Mouse (Mus musculus): ENCODE data around the gene Ankrd37. TPM values are rescaled to one million over a fixed set of nuclear protein-coding genes. Genes with fewer than 3 reads are reported as not detected.

The Ankrd37 gene
- total and polyA plus RNA-seq, 3 experiments, result 15.5 to 30.8 TPM; not detected in 1

- DNase-seq (ENCODE audit: low read depth, low spot score), result no peak
- Histone ChIP-seq H3K36me3 (ENCODE audit: control insufficient read depth in 1 of 2, insufficient read depth in 2 of 2, low read length in 2 of 2) (peaks cover 0 to 4% of the 10 kb centered on the region in 2 experiments; a peak in 2 of 4 replicates), H3K4me1 (ENCODE audit: control insufficient read depth in 1 of 2, insufficient read depth in 2 of 2, low read length in 2 of 2) (no peaks in the 10 kb centered on the region), H3K9me3 (replicated peaks; ENCODE audit: insufficient read depth, low read length) (no peaks in the 10 kb centered on the region), H3K9ac (ENCODE audit: control insufficient read depth, low read depth, low read length, poor library complexity, severe bottlenecking) (no peak overlapping the region), H3K27me3 (ENCODE audit: control insufficient read depth in 1 of 2, insufficient read depth in 2 of 2, low read length in 2 of 2) (no peaks in the 10 kb centered on the region), H3K27ac (ENCODE audit: control insufficient read depth, low read depth, low read length) (no peak overlapping the region), H3K4me3 (ENCODE audit: control insufficient read depth in 1 of 2, insufficient read depth in 1 of 2, low read depth in 2 of 2, low read length in 2 of 2) (no peak overlapping the region), H3K79me2 (ENCODE audit: control insufficient read depth, insufficient read depth, low read length, poor library complexity) (no peaks in the 10 kb centered on the region)
- TF ChIP-seq ZMIZ1 (IDR thresholded peaks at IDR 0.05; ENCODE audit: low read depth, low read length), result no peak
- no peak for TF ChIP-seq ELF1 (IDR thresholded peaks at IDR 0.05; ENCODE audit: low read depth, low read length)
- no peak for TF ChIP-seq TBP (IDR thresholded peaks at IDR 0.05; ENCODE audit: low read depth, low read length)
- TF ChIP-seq POLR2AphosphoS5 (IDR thresholded peaks at IDR 0.05; ENCODE audit: borderline replicate concordance, low read depth, low read length), result no peak
- no peak for TF ChIP-seq KAT2A (conservative IDR thresholded peaks at IDR 0.05; ENCODE audit: low read depth, low read length)
- TF ChIP-seq ZC3H11A (IDR thresholded peaks at IDR 0.05; ENCODE audit: low read depth, low read length), result no peak
- no peak for TF ChIP-seq SIN3A (IDR thresholded peaks at IDR 0.05; ENCODE audit: low read length)
- TF ChIP-seq NELFE (IDR thresholded peaks at IDR 0.05; ENCODE audit: low read depth, low read length), result no peak
- TF ChIP-seq JUND (IDR thresholded peaks at IDR 0.05; ENCODE audit: low read depth, low read length), result no peak
- no peak for TF ChIP-seq TAL1 (IDR thresholded peaks at IDR 0.05; ENCODE audit: low read length)
- TF ChIP-seq ZKSCAN1 (IDR thresholded peaks at IDR 0.05; ENCODE audit: low read depth, low read length), result no peak
- TF ChIP-seq MAZ (IDR thresholded peaks at IDR 0.05; ENCODE audit: low read depth, low read length), result no peak
- no peak for TF ChIP-seq MXI1 (IDR thresholded peaks at IDR 0.05; ENCODE audit: low read depth, low read length)
- no peak for TF ChIP-seq CTCF (IDR thresholded peaks at IDR 0.05 in 2 of 3, conservative IDR thresholded peaks at IDR 0.05 in 1 of 3; ENCODE audit: control insufficient read depth in 1 of 3, insufficient read depth in 1 of 3, low read depth in 2 of 3, low read length in 3 of 3, poor library complexity in 1 of 3, severe bottlenecking in 1 of 3)
- no peak for TF ChIP-seq MAX (IDR thresholded peaks at IDR 0.05; ENCODE audit: low read length)
- no peak for TF ChIP-seq E2F4 (IDR thresholded peaks at IDR 0.05; ENCODE audit: borderline replicate concordance, low read depth, low read length)
- TF ChIP-seq CHD1 (IDR thresholded peaks at IDR 0.05; ENCODE audit: low read depth, low read length), result no peak
- no peak for TF ChIP-seq RCOR1 (IDR thresholded peaks at IDR 0.05; ENCODE audit: low read depth, low read length)
- no peak for TF ChIP-seq CHD2 (IDR thresholded peaks at IDR 0.05; ENCODE audit: low read length)
These were observed 30.7 kb upstream of the Ankrd37 start for GRCm38 (mm10) chr8:46036217-46036616.

DNA sequence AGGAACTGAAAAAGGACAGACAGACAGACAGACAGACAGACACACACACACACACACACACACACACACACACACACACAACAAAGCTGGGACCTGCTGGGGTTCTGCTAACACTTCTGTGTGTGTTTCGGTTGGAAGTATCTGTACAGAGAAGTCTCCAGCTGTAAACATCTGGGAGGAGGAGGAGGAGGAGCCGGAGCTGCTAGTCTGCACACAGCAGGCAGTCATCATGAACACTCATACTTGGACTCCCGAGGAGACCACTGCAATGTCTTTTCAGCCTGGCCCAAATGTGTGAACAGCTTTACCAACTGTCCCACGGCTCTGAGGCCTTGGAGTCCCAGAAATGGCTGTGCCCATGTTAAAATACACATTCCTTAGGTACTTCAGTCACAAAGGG is 18.9 kb upstream of the Ankrd37 start:
- Histone ChIP-seq H3K9ac (ENCODE audit: control insufficient read depth, low read depth, low read length, poor library complexity, severe bottlenecking) (no peak overlapping the region), H3K79me2 (ENCODE audit: control insufficient read depth, insufficient read depth, low read length, poor library complexity) (no peaks in the 10 kb centered on the region), H3K27me3 (ENCODE audit: control insufficient read depth in 1 of 2, insufficient read depth in 2 of 2, low read length in 2 of 2) (no peaks in the 10 kb centered on the region), H3K4me3 (ENCODE audit: control insufficient read depth in 1 of 2, insufficient read depth in 1 of 2, low read depth in 2 of 2, low read length in 2 of 2) (no peak overlapping the region), H3K27ac (ENCODE audit: control insufficient read depth, low read depth, low read length) (no peak overlapping the region), H3K36me3 (ENCODE audit: control insufficient read depth in 1 of 2, insufficient read depth in 2 of 2, low read length in 2 of 2) (no peaks in the 10 kb centered on the region), H3K9me3 (replicated peaks; ENCODE audit: insufficient read depth, low read length) (no peaks in the 10 kb centered on the region), H3K4me1 (ENCODE audit: control insufficient read depth in 1 of 2, insufficient read depth in 2 of 2, low read length in 2 of 2) (no peaks in the 10 kb centered on the region)
- TF ChIP-seq GABPA (IDR thresholded peaks at IDR 0.05; ENCODE audit: low read depth, low read length) (no peak), EP300 (IDR thresholded peaks at IDR 0.05; ENCODE audit: low read depth in 1 of 2, low read length in 2 of 2) (no peak), TBP (IDR thresholded peaks at IDR 0.05; ENCODE audit: low read depth, low read length) (no peak), UBTF (IDR thresholded peaks at IDR 0.05; ENCODE audit: borderline replicate concordance, insufficient read depth, low read depth, low read length) (no peak), CHD2 (IDR thresholded peaks at IDR 0.05; ENCODE audit: low read length) (no peak), KAT2A (conservative IDR thresholded peaks at IDR 0.05; ENCODE audit: low read depth, low read length) (no peak), POLR2AphosphoS5 (IDR thresholded peaks at IDR 0.05; ENCODE audit: borderline replicate concordance, low read depth, low read length) (no peak), TCF12 (IDR thresholded peaks at IDR 0.05; ENCODE audit: low read depth, low read length) (no peak), MYC (IDR thresholded peaks at IDR 0.05; ENCODE audit: low read depth, low read length) (no peak), USF2 (IDR thresholded peaks at IDR 0.05; ENCODE audit: borderline replicate concordance in 1 of 2, insufficient read depth in 1 of 2, low read depth in 1 of 2, low read length in 2 of 2) (no peak), NELFE (IDR thresholded peaks at IDR 0.05; ENCODE audit: low read depth, low read length) (no peak), POLR2A (IDR thresholded peaks at IDR 0.05; ENCODE audit: control insufficient read depth in 1 of 2, insufficient read depth in 1 of 2, low read depth in 1 of 2, low read length in 2 of 2, poor library complexity in 1 of 2) (no peak), TAL1 (IDR thresholded peaks at IDR 0.05; ENCODE audit: low read length) (no peak), MYB (IDR thresholded peaks at IDR 0.05; ENCODE audit: low read depth, low read length) (no peak), GATA1 (IDR thresholded peaks at IDR 0.05; ENCODE audit: low read depth, low read length) (no peak), SMC3 (IDR thresholded peaks at IDR 0.05; ENCODE audit: low read depth, low read length) (no peak), RCOR1 (IDR thresholded peaks at IDR 0.05; ENCODE audit: low read depth, low read length) (no peak), MAX (IDR thresholded peaks at IDR 0.05; ENCODE audit: low read length) (no peak), MEF2A (IDR thresholded peaks at IDR 0.05; ENCODE audit: extremely low read depth, insufficient replicate concordance, low read depth, low read length, poor library complexity, severe bottlenecking) (no peak)
- DNase-seq (ENCODE audit: low read depth, low spot score), result no peak

All from MEL (cell line).